Mouse (Mus musculus) liver, embryonic 14.5 days (tissue): ENCODE measurements around the gene Plekha7.

Experiments
- CTCF ChIP-seq: IDR thresholded peaks from 2 replicates; pipeline ENCODE4 v1.5.1; 2016; ENCODE audit warnings: antibody characterized with exemption, low read depth, control low read depth
- EP300 ChIP-seq: IDR thresholded peaks from 2 replicates; pipeline ENCODE4 v1.6.1; 2016; ENCODE audit warnings: antibody characterized with exemption, low read depth

GRCm38 (mm10) chr7:116191138-116191537, 117.0 kb downstream of the Plekha7 start:
- TF ChIP-seq EP300 (no peak), CTCF (no peak)
